In genomic region chr4:131914891-131915469, GRCm38 (mm10) we compare ENCODE assay signal across 8 mouse cellular contexts. TPM values are rescaled to one million over a fixed set of nuclear protein-coding genes. Genes with fewer than 3 reads are reported as not detected.
A peak's percentile ranks its signal among the peaks of the same experiment; 100 is the strongest.
DNase-seq lines count a peak whose midpoint lies in the region; ATAC-seq and TF ChIP-seq lines count a peak whose summit lies in the region.

No protein-coding gene starts in this region.

- under 1% methylated on average over 31 of the region's 31 CpGs for WGBS in forebrain, embryonic 13.5 days
- WGBS in kidney, adult 2 months = 9% methylated on average over 31 of the region's 31 CpGs
- WGBS in midbrain, embryonic 15.5 days = 2% methylated on average over 31 of the region's 31 CpGs

- no peaks in the 10 kb centered on the region for H3K36me3 ChIP-seq in forebrain, embryonic 13.5 days (ENCODE audit: poor library complexity, severe bottlenecking)
- no peaks in the 10 kb centered on the region for H3K36me3 ChIP-seq in kidney, adult 2 months (ENCODE audit: control insufficient read depth, insufficient read depth, low read length)
- H3K36me3 ChIP-seq in midbrain, embryonic 15.5 days (replicated peaks) = no peaks in the 10 kb centered on the region

- H3K27ac ChIP-seq in forebrain, embryonic 13.5 days = no peak overlapping the region
- H3K27ac ChIP-seq in kidney, adult 2 months (ENCODE audit: insufficient read depth, low read depth, low read length) = peak overlapping the region; percentile 51; the same call in 1 of the 2 replicates
- H3K27ac ChIP-seq in midbrain, embryonic 15.5 days = no peak overlapping the region

- H3K4me1 ChIP-seq in forebrain, embryonic 13.5 days = peaks cover 25% of the 10 kb centered on the region
- peaks cover 25% of the 10 kb centered on the region for H3K4me1 ChIP-seq in kidney, adult 2 months (ENCODE audit: control insufficient read depth, insufficient read depth, low read length)
- peaks cover 28% of the 10 kb centered on the region for H3K4me1 ChIP-seq in midbrain, embryonic 15.5 days

- peak overlapping the region; percentile 60 for H3K4me2 ChIP-seq in forebrain, embryonic 13.5 days
- H3K4me2 ChIP-seq in midbrain, embryonic 15.5 days = peak overlapping the region; percentile 49

- TF ChIP-seq CTCF in kidney, adult 2 months (conservative IDR thresholded peaks at IDR 0.05; ENCODE audit: insufficient read depth, insufficient read length, low read depth, low read length) = no peak

- H3K9me3 ChIP-seq in forebrain, embryonic 13.5 days (replicated peaks) = no peaks in the 10 kb centered on the region
- H3K9me3 ChIP-seq in midbrain, embryonic 15.5 days = no peaks in the 10 kb centered on the region

- peak overlapping the region; percentile 29 for H3K4me3 ChIP-seq in forebrain, embryonic 13.5 days
- no peak overlapping the region for H3K4me3 ChIP-seq in kidney, adult 2 months (ENCODE audit: insufficient read depth, low read depth, low read length)
- H3K4me3 ChIP-seq in midbrain, embryonic 15.5 days = peak overlapping the region; percentile 21

- peak; percentile 91 for DNase-seq in heart, adult 11 months
- no peak for DNase-seq in heart, postnatal 25 days (ENCODE audit: low spot score)
- DNase-seq in kidney, adult 2 months = peak; percentile 69
- DNase-seq in c-Kit-positive CD71-positive TER-119-positive erythroid progenitor cells, embryonic 14.5 days (ENCODE audit: low spot score) = no peak
- no peak for DNase-seq in gastrocnemius, postnatal 14 days

- no peak for TF ChIP-seq POLR2A in kidney, adult 2 months (IDR thresholded peaks at IDR 0.05; ENCODE audit: low read depth, low read length)

- H3K9ac ChIP-seq in forebrain, embryonic 13.5 days = peak overlapping the region; percentile 48
- peak overlapping the region; percentile 36 for H3K9ac ChIP-seq in midbrain, embryonic 15.5 days

- intact Hi-C loops in heart, postnatal 25 days (cut with DNase I) = loop anchor here (5.0 kb wide), 1 partner anchor 52 kb away; no protein-coding TSS in a partner anchor
- intact Hi-C loops in gastrocnemius, postnatal 14 days (cut with DNase I; ENCODE audit: low total_unique reads) = no loop called here

- H3K27me3 ChIP-seq in forebrain, embryonic 13.5 days = peaks cover 84% of the 10 kb centered on the region
- H3K27me3 ChIP-seq in kidney, adult 2 months (replicated peaks; ENCODE audit: control insufficient read depth, insufficient read depth, low read length) = no peaks in the 10 kb centered on the region
- peaks cover 71% of the 10 kb centered on the region for H3K27me3 ChIP-seq in midbrain, embryonic 15.5 days (replicated peaks)

- no peak for ATAC-seq in forebrain, embryonic 13.5 days
- no peak for ATAC-seq in midbrain, embryonic 15.5 days (replicated peaks)
- ATAC-seq in monocyte, adult 5-6 weeks (replicated peaks; ENCODE audit: insufficient number of reproducible peaks, low FRiP score, low TSS enrichment, poor library complexity, severe bottlenecking) = no peak

RNA-seq across cellular contexts. Expression of gene Tmem200b, which starts 6.6 kb away (rescaled TPM):
- 1 to 10 TPM; 5.9 to 9.6 TPM for total RNA-seq in heart, postnatal 25 days (2021)
- polyA plus RNA-seq in forebrain, embryonic 13.5 days (2015; fragmentation: Nextera tagmentation; extraction: Ambion mirVana) = not detected in 2 replicates
- polyA plus RNA-seq in kidney, adult 2 months (2012; rRNA removed) = 11.3 and 17.0 TPM in 2 replicates
- polyA plus RNA-seq in midbrain, embryonic 15.5 days (2015; fragmentation: Nextera tagmentation; extraction: Ambion mirVana) = 0.15 and 0.45 TPM in 2 replicates
- 0.39 TPM in 1 of 3 replicates, not detected in the others for total RNA-seq in monocyte, adult 5-6 weeks (2017)
- total RNA-seq in gastrocnemius, postnatal 14 days (2021) = 1 to 10 TPM; 4.5 to 5.5 TPM

RNA-seq across cellular contexts. Expression of gene Srsf4, which starts 41.6 kb away (rescaled TPM):
- total RNA-seq in heart, postnatal 25 days (2021) = 10 to 100 TPM; 32.8 to 38.4 TPM
- polyA plus RNA-seq in forebrain, embryonic 13.5 days (2015; fragmentation: Nextera tagmentation; extraction: Ambion mirVana) = 166 and 168 TPM in 2 replicates
- polyA plus RNA-seq in kidney, adult 2 months (2012; rRNA removed) = 32.5 and 35.1 TPM in 2 replicates
- 116 and 117 TPM in 2 replicates for polyA plus RNA-seq in midbrain, embryonic 15.5 days (2015; fragmentation: Nextera tagmentation; extraction: Ambion mirVana)
- total RNA-seq in monocyte, adult 5-6 weeks (2017) = 49.3 to 72.8 TPM (median 58.3 TPM) in 3 replicates
- total RNA-seq in gastrocnemius, postnatal 14 days (2021) = 10 to 100 TPM; 29.6 to 41.4 TPM

Comparison
In these comparisons a context has a peak if more than half of its experiments do, and no peak if none do; other contexts are left out.
1. DNase-seq: peak in heart, adult 11 months (single experiment) and kidney, adult 2 months (single experiment); none in heart, postnatal 25 days (single experiment), c-Kit-positive CD71-positive TER-119-positive erythroid progenitor cells, embryonic 14.5 days (single experiment) and gastrocnemius, postnatal 14 days (single experiment).